Mouse (Mus musculus): ENCODE measurements around the gene Gm11985. TPM values are rescaled to one million over a fixed set of nuclear protein-coding genes. Genes with fewer than 3 reads are reported as not detected.

The Gm11985 gene
- polyA plus RNA-seq, 1 experiment = not detected

DNA sequence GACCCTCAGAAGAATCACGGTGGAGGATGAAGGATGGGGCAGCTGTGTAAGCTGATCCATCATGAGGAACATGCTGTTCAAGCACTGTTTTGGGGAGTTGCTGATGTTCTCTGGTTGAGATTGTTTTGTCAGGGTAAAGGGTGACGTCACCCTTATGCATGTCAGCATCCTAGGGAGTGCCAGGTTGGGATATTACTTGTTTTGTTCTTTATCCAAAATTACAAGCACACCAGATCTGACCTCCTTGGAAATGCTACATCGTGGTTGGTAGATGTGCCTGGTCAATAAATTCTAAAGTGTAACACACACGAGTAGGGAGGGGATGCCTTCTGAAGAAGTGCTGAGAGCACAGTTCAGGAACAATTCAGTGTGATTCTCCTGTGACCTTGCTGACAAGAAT, 31.9 kb downstream of the Gm11985 start:
- no peak for DNase-seq (ENCODE audit: low spot score)

DNA sequence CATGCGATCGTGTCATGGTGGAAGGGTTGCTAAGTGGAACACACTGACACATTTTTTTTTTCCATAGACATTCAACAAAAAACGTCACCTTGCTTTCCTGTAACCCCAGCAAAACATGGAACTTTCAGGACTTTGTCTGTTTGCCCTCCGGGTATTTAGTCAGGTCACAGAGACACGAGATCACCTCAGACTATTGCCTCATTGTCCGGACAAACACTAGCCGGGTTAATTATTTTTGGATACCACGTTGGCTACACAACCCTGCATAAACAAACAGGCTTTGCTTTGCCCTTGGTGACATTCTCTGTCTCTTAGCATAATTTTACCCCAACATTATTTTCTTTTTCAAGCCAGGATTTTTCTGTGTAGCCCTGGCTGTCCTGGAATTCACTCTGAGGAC, 35.3 kb downstream of the Gm11985 start:
- no peak for DNase-seq (ENCODE audit: low spot score)

DNA sequence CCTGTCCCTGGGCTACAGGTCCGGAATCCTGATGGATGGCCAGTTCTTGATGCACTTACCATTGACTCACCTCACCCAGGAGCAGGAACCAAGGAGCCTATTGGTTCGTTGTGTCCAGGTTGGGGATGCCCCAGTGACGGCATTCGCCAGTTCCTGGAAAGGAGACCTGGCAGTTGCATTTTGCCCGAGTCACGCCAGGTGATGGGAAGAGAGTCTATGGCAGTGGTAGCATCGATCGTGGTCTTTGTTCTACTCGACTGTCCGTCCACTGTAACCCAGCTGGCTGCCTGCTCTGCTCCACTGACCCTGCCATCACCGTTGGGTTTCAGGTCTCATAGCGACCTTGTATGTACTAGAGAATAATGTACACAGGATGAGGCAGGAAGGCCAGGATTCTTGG, 36.0 kb downstream of the Gm11985 start:
- no peak for DNase-seq (ENCODE audit: low spot score)

DNA sequence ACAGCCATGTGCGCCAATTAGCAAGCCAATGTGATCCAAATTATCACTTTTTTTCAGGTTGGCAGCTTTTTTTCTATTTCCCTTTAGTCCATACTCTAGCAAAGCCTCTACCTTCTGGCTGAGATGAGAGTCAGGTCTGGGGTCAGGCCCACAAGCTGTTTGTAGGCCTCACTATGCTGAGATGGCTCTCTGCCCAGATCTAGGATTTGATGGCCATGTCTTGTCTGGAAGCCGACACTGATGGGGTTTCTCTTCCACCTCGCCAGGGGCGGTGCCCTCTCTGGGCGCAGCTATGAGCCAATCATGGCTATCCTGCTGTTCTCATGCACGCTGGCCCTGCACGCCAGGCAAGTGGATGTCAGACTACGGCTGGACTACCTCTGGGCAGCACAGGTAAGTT, 37.9 kb downstream of the Gm11985 start:
- no peak for DNase-seq (ENCODE audit: low spot score)

DNA sequence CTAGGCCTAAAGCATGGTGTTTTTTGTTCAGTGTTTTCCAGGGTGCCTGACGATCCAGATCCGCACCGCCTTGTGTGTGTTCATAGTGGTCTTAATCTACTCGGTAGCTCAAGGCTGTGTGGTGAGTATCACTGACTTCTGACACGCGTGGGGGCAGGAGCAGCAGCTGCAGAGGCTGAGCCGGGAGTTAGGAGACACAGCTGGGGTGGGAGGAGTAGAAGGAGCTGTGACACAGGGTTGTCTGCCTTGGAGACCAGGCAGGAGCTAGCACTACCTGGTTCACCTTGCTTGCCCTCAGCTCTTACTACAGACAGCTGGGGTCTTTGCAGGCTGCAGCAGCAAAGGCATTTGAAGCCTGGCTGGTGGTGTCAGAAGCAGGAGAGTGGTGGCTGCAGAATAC, 38.9 kb downstream of the Gm11985 start:
- DNase-seq (ENCODE audit: low spot score) = no peak

DNA sequence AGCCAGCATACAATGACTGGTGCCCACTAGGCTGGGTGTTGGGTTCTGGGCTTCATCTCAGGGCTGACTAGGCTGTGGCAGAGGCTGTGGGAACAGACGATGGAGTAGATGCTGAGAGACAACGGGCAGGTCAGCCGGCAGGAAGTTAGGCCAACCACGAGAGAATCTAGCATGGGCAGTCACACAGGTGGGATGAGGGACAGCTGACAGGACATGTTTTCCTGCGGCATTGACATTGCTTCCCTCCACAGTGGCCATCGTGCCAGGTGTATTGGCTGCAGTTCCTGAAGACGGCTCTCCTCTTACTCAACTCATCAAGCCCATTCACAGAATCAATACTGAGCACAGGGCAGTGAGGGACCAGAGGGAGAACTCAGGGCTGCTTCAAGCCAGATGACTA, 40.4 kb downstream of the Gm11985 start:
- no peak for DNase-seq (ENCODE audit: low spot score)

DNA sequence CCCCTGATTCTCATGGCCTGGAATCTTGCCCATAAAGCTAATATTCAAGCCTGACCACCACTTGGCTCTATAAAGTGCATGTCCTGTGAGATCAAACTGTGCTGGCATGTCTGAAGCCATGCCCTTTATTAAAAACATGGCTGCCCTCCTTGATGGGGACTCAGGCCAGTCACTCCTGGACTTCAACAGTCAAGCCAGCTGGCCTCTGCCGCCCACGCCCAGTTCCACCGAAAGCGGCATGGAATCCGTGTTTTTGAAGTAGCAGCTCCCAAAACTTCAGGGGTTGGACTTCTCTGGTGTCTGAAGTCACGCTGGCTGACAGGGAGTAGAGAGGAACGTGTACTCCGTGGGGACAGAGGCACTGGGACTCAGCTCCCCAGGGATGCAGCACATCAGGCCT, 40.8 kb downstream of the Gm11985 start:
- DNase-seq (ENCODE audit: low spot score) = no peak

DNA sequence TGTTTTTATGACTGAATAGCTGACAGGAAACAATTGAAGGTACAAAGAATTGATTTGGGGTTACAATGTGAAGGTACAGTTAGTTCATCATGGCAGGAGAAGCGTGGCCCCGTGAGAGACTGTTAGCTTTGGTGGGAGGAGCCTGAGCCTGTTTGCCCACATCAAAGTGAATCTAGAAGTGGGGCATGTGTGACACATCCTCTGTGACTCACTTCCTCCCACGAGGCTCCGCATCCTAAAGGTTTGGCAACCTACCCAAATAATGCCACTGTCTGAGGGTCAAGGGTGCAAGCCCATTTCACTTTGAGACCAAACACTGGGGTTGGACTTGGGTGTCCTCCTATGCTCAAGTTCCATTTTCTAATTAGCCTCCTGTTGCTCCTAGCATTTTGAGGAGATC, 43.1 kb downstream of the Gm11985 start:
- no peak for DNase-seq (ENCODE audit: low spot score)

DNA sequence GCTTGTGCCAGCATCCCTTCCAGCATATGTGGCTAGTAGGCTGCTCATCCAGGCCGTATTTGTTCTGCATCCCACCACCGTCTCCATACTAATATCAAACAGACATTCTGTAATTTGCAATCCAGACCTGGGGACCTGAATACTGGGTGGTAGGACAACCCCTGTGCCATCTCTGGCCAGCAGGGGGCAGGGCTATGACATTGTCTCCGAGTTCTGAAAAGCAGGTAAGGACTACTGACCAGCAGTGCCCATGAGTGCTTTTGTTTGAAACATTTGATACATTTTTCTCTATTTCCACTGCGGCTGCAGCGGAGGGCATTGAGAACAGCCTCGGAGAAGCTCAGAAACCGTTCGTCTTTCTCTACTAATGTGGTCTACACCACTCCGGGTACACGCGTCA, 44.0 kb downstream of the Gm11985 start:
- no peak for DNase-seq (ENCODE audit: low spot score)

DNA sequence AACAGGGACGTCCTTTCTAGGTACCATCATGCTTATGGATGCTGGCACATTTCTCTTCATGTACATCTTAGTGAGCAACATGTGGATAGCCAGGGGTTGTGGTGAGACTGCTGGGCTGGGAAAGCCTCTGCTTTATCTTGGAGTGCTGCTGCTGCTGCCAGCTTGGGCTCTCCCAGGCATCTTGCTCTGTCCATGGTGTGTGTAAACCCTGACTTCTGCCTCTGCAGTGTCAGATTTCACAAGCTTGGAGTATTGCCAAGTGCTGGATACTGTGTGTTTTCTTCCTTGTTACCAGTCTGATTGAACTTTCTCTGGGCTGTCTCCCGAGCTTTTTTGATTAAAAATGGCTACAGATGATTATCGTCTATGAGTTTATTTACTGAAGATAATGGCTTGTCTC, 45.6 kb downstream of the Gm11985 start:
- DNase-seq (ENCODE audit: low spot score) = no peak

DNA sequence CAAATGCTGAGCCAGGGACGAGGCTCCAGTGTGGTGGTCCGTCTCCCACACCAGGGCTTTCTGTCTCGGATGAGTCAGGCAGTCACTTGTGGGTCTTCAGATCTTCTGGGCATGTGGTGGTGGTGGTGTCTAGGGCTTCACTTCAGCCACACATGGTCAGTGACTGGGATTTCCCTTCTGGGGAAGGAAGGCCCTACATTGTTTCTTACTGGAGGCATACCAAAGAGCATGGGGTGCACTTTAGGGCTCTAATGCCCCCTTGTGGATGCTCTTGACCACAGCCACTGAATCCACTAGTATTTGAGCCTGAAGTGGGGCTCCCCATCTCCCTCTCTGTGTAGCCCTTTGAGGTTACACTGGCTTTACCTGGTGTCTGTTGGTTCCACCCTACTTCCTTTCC, 47.9 kb downstream of the Gm11985 start:
- DNase-seq (ENCODE audit: low spot score) = no peak

DNA sequence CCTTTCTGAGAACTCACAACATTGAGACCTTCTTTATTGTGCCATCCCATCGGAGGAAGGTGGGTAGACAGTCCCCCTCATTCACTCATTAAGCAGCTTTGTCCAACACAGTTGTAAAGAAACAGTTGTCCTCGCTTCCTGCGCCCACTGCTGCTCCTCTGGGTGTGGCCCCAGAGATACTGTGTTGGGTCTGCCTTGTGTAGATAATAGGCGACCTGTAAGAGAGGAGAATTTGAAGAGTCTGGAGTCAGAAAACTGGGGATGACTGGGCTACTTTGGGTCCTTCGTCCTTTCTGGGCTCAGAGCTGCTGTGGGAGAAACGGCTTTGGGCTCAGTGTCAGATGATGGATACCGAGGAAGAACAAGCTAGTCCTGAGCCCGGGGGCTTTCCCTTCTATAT, 50.0 kb downstream of the Gm11985 start:
- DNase-seq (ENCODE audit: low spot score) = no peak

DNA sequence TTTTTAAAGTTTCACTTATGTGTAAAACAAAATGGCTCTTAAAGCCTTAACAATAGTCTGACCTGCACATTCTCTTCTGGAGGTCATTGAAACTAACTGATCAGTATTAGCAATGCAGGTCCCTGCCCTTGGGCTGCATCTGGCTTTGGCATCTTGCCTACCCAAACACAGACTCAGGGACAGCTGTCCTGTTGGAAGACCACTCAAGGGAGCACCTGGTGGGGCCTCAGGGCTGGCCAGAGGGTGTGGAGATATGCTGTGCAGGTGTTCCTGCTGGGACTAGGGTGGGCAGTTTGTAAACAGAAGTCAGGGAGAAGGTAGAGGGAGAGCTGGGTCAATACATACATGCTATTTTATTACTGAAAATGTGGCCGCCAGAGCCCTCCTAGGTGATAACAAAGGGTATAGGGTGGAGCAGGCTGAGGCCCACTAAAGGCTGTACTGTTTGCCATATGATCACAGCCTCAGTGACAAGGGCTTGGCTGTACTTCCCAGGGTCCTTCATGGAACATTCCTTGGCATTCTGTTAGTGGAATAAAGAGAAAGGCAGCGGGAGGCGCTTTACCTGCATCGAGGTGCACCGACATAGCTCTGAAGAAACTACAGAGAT, 52.0 kb downstream of the Gm11985 start:
- no peak for DNase-seq (ENCODE audit: low spot score)

DNA sequence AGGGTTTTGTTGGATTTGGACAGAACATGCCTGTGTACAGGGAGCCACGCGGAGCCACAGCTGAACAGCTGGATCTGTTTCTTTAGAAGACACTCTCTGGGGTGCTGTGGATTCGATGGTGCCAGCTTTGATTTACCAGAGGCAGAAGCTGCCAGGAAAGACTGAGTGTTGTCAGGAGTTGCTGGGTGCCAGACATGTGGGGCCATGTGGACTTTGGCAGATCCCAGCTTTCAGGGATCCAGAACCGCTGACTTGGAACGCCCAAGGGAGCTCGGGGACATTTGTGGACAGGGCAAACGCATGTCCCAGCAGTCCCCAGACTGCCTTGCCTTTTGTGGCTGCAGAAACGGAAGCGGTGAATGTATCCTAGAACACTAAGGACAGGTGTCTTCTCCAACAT, 52.6 kb downstream of the Gm11985 start:
- no peak for DNase-seq (ENCODE audit: low spot score)

DNA sequence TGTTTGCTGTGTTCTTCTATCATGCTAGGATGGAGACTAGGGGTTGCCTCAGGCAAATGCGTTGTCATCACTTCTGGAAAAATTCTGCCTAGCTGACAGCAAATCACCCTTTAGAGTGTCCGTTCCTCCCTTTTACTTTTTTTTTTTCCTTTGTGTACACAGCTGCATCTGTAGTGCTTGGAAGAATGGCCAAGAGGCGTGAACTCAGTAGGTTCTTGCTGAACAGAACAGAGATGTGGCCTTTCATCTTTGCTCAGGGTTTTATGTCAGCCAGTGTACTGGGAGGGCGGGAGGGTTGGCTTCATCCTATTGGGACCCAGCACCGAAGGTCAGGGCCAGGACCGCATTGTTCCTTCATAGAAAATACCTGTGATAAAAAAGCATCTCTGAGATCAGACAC, 53.1 kb downstream of the Gm11985 start:
- DNase-seq (ENCODE audit: low spot score) = no peak

DNA sequence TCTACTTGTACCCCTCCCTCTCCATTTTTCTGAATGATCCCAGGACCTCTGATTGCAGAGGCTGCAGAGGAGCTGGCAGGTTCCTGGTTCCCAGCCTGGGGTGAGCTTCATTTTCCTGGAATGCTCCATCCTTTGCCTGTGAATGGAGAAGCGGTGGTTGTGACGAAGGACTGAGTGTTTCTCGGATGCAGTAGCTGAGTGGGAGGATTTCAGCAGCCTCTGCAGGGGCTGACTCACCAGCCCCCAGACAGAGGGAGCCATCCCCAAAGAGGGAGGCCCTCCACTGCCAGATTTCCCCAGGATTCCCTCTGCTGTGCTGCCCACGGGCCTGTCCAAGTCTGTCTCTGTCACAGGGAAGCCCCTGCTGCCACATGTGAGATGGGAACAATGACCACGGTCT, 54.0 kb downstream of the Gm11985 start:
- DNase-seq (ENCODE audit: low spot score) = no peak

DNA sequence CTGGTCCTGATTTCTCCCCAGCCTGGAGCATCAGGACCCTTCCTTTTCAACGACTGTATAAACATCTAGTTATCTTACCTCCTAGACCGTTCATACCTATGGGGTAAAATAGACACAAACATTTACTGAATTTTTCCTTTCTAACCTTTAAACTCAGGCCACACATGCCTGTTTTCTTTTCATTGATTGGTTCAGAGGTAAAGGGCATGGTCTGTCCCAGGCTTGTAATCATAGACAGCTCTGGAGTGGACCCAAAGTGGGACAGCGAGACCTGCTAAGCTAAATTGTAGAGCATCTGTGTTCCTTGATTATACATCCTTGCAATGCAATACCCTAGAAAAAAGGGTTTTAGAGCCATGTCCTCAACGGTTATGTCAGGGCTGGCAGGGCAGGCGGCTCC, 54.6 kb downstream of the Gm11985 start:
- no peak for DNase-seq (ENCODE audit: low spot score)

Other genes with a start within 250 kb of the Gm11985 start
- gene Adcy1, start 125.1 kb downstream of the Gm11985 start, polyA plus RNA-seq (2012; rRNA removed) = 2.0 and 2.9 TPM in 2 replicates
- gene Igfbp1, start 9.2 kb upstream of the Gm11985 start, polyA plus RNA-seq (2012; rRNA removed) = not detected in 2 replicates
- gene Igfbp3, start 25.4 kb upstream of the Gm11985 start, polyA plus RNA-seq (2012; rRNA removed) = 58.3 and 74.0 TPM in 2 replicates

Data from urinary bladder, adult 2 months (tissue).